Comparison of ENCODE assay signal across 8 mouse cellular contexts in genomic region chr7:63212084-63212723, GRCm38 (mm10). TPM values are rescaled to one million over a fixed set of nuclear protein-coding genes. Genes with fewer than 3 reads are reported as not detected.
DNase-seq lines count a peak whose midpoint lies in the region; ATAC-seq lines count a peak whose summit lies in the region.

Chrna7 (minus strand) TSS chr7:63212569.

- H3K9ac ChIP-seq in intestine, embryonic 16.5 days (ENCODE audit: low read depth, low read length): peak within 1 kb of the TSS; percentile 65

- peak; percentile 97 for ATAC-seq in intestine, embryonic 16.5 days
- peak; percentile 93 for ATAC-seq in megakaryocyte progenitor cell, adult 5-6 weeks (replicated peaks; ENCODE audit: poor library complexity)
- no peak for ATAC-seq in CD4-positive, CD25-positive, alpha-beta regulatory T cell, adult 4 months

- intact Hi-C loops in left cerebral cortex, postnatal 10 days (cut with DNase I): loop anchor here (5.0 kb wide), 2 partner anchors 105 to 290 kb away; no protein-coding TSS in a partner anchor

- peak within 1 kb of the TSS; percentile 85 for H3K4me3 ChIP-seq in embryonic facial prominence, embryonic 10.5 days
- H3K4me3 ChIP-seq in intestine, embryonic 16.5 days (ENCODE audit: low read length): peak within 1 kb of the TSS; percentile 68

- under 1% methylated on average over 73 of the region's 73 CpGs for WGBS in embryonic facial prominence, embryonic 10.5 days
- under 1% methylated on average over 73 of the region's 73 CpGs for WGBS in intestine, embryonic 16.5 days

- H3K36me3 ChIP-seq in embryonic facial prominence, embryonic 10.5 days (replicated peaks): no peaks in the 10 kb centered on the region
- no peaks in the 10 kb centered on the region for H3K36me3 ChIP-seq in intestine, embryonic 16.5 days (ENCODE audit: control insufficient read depth, insufficient read depth, low read length)

- H3K9me3 ChIP-seq in embryonic facial prominence, embryonic 10.5 days: no peaks in the 10 kb centered on the region
- H3K9me3 ChIP-seq in intestine, embryonic 16.5 days (ENCODE audit: control insufficient read depth, low read length): no peaks in the 10 kb centered on the region

- H3K27ac ChIP-seq in embryonic facial prominence, embryonic 10.5 days (replicated peaks): peak within 1 kb of the TSS; percentile 86
- no peak within 1 kb of the TSS for H3K27ac ChIP-seq in intestine, embryonic 16.5 days (ENCODE audit: low read length)

- peaks cover 6% of the 10 kb centered on the region for H3K4me1 ChIP-seq in embryonic facial prominence, embryonic 10.5 days
- H3K4me1 ChIP-seq in intestine, embryonic 16.5 days (ENCODE audit: control insufficient read depth, insufficient read depth, low read length): no peaks in the 10 kb centered on the region; the same call in 1 of the 2 replicates

- H3K4me2 ChIP-seq in intestine, embryonic 16.5 days (ENCODE audit: low read depth, low read length): peak within 1 kb of the TSS; percentile 100

- DNase-seq in adrenal gland, postnatal 36 days: peak; percentile 88 to 92
- DNase-seq in embryonic facial prominence, embryonic 10.5 days (ENCODE audit: low spot score): peak; percentile 90
- DNase-seq in heart, adult 11 months: peak; percentile 95
- DNase-seq in left cerebral cortex, postnatal 10 days (ENCODE audit: extremely low spot score in 1 of 2, low spot score in 2 of 2): peak; percentile 66 to 88
- DNase-seq in right cerebral cortex, postnatal 36 days (ENCODE audit: low spot score in 2 of 2): peak; percentile 76 to 79

- peaks cover 13% of the 10 kb centered on the region for H3K27me3 ChIP-seq in embryonic facial prominence, embryonic 10.5 days (replicated peaks; ENCODE audit: low read depth, poor library complexity, severe bottlenecking)
- H3K27me3 ChIP-seq in intestine, embryonic 16.5 days (replicated peaks; ENCODE audit: control insufficient read depth, insufficient read depth, low read length): 0 out of 2 replicates have a peak, but pooled peaks cover 4% of the 10 kb centered on the region

RNA-seq across cellular contexts. Expression of gene Chrna7, which starts in this region (rescaled TPM):
- total RNA-seq in adrenal gland, postnatal 36 days (2021): 10 to 100 TPM; 13.1 to 14.9 TPM
- polyA plus RNA-seq in embryonic facial prominence, embryonic 10.5 days (2016; fragmentation: Nextera tagmentation; extraction: Ambion mirVana): 3.1 and 3.4 TPM in 2 replicates
- polyA plus RNA-seq in intestine, embryonic 16.5 days (2015; fragmentation: Nextera tagmentation; extraction: Ambion mirVana): 0.77 and 1.3 TPM in 2 replicates
- 10 to 100 TPM; 26.5 to 27.6 TPM for total RNA-seq in left cerebral cortex, postnatal 10 days (2021)
- not detected in 2 replicates for total RNA-seq in megakaryocyte progenitor cell, adult 5-6 weeks (2015)
- total RNA-seq in megakaryocyte progenitor cell, adult 5-6 weeks (2017): not detected in 2 replicates
- not detected for polyA plus RNA-seq in CD4-positive, CD25-positive, alpha-beta regulatory T cell, adult 4 months (2017; shearing (Covaris generic))

Comparison
In these comparisons a context has a peak if more than half of its experiments do, and no peak if none do; other contexts are left out.
1. RNA of gene Chrna7 (total RNA-seq): 26.5 to 27.6 TPM in left cerebral cortex, postnatal 10 days and 13.1 to 14.9 TPM in adrenal gland, postnatal 36 days; not detected in megakaryocyte progenitor cell, adult 5-6 weeks; every median in the first group is over 10 times any median in the second.
2. Peak in ATAC-seq in megakaryocyte progenitor cell, adult 5-6 weeks; RNA of the gene not detected or under 1 TPM.
3. Peak in every context shown above with its lines, with median percentiles within 50 percentile points of each other: DNase-seq.